Mouse (Mus musculus) spleen, adult 2 months (tissue): ENCODE data around the gene Sf3a3.

ENCODE experiments used
- CTCF ChIP-seq: fragments of 200-500 bp; IDR thresholded peaks from 2 replicates; pipeline ENCODE4 v1.5.1; 2011; ENCODE audit warnings: mild to moderate bottlenecking, inconsistent platforms; ENCODE audit not compliant: insufficient read depth, insufficient read length, insufficient replicate concordance; ENCODE audit errors: extremely low read depth
- POLR2A ChIP-seq: fragments of 200-500 bp; IDR thresholded peaks from 2 replicates; pipeline ENCODE4 v1.6.1; 2011; ENCODE audit warnings: low read depth, low read length, inconsistent platforms

GRCm38 (mm10) chr4:124675037-124675436 is 39.5 kb upstream of the Sf3a3 start:
- peak; percentile 75 for TF ChIP-seq CTCF
- no peak for TF ChIP-seq POLR2A
